Mouse (Mus musculus): ENCODE measurements at regions not wholly inside any gene's neighbourhood (a gene's known extent, or its start where the extent isn't known, plus 50 kb on each side); places are given as distances from the start of the nearest gene placed in this dataset.

DNA sequence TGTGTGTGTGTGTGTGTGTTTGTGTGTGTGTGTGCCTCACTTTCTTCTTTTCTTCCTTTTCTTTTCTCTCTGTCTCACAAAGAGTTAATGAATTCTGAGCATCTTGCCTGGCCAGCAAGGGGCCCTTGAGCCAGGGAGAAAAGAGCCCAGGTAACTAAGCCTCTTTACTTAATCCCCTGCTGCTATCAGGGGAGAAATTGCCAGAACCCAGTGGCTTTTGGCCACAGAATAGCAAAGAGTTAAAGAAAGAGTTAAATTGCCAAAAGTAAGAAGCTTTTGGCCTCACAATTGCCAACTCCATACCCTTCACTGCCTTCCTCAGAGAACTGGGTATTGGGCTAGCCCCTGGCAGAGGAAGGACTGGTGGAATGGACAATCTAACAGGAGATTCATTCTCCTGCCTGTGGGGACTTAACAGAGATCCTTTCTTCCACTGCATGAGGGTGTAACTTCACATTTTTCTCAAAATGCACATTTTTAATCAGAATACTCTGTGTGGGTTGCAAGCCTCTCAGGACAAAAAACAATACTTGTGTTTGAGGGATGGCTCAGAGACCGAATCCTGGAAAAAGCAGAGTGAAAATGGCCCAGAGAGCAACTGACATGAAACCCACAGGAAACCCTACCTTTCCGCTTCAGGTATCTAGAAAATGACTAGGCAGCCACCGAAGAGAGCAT, 431.0 kb upstream of the Gm10131 start:
- no peak for DNase-seq

- DNase-seq = no peak
Measured at GRCm38 (mm10) chr8:34539232-34539631, 427.7 kb upstream of the Gm10131 start.

- DNase-seq = no peak
Measured at GRCm38 (mm10) chr8:34535434-34535833, 423.9 kb upstream of the Gm10131 start.

DNA sequence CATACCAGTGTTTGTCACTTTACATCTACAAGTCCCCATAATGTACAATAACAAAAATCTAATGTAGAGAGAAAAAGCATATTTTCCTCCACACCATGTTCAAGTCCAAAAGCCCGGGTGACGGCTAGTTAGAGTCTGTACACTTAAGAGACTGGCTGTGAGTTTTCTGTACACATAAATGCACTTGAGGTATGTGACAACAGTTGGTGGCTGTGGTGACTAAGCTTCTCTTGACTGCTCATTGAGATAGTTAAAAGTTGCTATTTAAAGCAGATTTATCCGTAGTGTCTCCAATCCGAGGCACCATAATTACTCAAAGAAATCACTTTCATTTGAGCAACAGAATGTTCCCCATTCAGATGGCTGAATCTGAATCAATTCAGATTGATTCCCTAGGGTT, 421.9 kb upstream of the Gm10131 start:
- no peak for DNase-seq

DNA sequence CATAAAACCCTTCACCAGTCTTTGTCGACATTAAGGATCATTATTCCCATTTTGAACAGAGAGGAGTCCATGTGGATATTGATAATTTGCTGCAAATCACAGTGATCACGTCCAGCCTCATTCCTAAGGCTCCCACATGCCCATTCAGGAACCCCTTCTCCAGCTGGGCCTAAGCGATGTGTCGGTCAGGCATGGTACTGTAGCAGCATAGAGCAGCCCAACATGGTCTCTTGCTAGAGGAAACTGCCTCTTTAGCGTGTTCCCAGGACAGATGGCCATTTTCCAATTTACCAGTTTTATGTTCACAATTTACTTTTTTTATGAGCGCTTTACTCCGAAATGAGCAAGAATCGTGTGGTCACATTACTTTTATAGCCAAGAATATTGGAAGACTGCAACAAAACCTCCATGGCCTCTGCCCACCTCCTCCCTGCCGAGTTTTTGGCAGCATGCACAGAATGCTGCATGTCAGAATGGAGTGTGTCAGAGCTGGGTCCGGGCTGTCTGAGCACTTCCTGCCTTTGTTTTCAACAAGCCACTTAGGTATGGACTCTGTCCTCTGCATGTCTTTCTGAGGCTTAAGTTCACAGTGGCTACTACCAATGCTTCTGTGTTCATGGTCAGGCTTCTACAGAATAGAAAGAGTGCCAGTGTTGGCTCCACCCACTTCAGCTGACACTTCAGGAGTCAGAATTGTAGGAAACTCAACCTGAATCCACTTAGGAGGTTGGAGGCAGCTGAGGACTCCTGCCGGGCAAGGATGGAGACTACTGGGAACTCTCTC, 419.6 kb upstream of the Gm10131 start:
- no peak for DNase-seq

- DNase-seq = no peak
Measured at GRCm38 (mm10) chr8:34530046-34530445, 418.5 kb upstream of the Gm10131 start.

DNA sequence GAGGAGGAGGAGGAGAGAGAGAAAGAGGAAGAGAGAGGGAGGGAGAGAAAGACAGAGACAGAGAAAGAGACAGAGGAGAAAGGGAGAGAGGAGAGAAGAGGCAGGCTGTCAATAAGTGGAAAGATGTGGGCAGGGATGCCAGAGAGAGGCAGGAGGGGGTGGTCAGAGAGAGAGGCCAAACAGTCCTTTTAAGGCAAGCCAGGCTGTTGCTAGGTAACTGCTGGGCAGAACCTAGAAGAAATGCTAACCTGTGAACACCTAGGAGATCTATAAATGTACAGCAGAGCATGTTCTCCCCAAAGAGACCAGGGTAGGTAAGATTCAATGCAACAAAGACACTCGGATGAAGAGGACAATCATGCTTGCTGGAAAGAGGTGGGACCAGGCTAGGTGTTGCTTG, 417.9 kb upstream of the Gm10131 start:
- DNase-seq = no peak

GRCm38 (mm10) chr8:34528213-34528612, 416.7 kb upstream of the Gm10131 start:
- no peak for DNase-seq

- DNase-seq = no peak
Measured at GRCm38 (mm10) chr8:34525231-34525630, 413.7 kb upstream of the Gm10131 start.

GRCm38 (mm10) chr8:34523849-34524248, 412.3 kb upstream of the Gm10131 start:
- DNase-seq = no peak

DNA sequence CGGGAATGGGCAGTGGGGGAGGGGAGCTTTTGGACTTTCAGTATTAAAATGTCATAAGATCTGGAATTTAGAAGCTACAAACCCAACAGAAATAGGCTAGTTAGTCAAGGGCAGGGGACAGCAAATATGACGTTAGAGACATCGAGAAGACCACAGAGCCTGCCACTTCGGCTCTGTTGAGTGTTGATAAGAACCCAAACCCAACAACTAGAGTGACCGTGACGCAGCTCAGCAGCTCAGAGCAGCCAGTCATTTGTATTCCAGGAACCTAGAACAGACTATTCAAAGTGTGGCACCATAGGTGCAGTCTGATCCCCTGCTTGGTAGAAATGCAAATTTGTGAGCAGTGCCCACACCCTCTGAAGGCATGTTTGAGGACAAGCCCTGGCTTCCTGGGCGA, 409.8 kb upstream of the Gm10131 start:
- DNase-seq = no peak

DNA sequence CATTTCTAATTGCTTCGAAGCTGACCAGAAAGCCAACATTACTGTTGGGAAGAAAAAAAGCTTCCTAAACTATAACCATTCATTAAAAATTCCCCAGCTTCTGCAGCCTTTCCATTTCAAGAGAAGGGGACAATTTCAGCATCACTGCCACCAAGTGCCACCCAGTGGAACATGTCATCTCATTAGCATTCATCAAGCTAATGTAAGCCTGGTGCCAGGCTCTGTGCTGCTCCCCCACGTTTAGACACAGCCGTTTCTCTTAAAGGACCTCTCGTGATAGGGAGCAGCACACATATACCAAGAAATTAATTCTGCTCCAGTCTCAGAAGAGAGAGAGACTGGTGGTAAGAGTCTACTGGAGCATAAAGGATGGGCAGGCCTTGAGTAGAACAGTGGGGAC, 409.1 kb upstream of the Gm10131 start:
- DNase-seq = no peak

DNA sequence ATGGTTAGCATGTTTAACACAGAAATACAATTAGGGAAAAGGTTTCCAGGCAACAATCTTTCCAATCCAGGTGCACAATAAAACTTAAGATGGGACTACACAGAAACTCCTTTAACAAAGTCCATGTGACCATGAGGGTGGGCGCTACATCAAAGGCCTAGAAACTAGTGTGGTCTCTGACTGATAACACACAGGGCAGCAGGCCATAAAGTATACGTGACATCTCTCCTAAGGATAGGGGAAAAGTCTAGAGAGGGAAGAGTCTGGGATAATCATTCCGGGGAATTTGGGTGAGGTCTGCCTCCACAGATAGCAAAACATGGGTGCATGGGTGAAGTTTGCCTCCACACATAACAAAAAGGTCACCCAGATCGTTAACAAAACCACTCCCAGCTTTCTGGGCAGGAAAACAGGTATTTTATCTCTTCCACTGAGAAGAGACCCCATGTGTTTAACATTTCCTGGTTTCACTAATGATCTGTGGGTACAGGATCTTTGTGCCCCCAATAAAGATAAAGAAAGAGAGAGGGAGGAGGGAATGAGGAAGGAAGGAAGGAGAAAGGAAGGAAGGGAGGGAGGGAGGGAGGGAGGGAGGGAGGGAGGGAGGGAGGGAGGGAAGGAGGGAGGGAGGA, 402.0 kb upstream of the Gm10131 start:
- DNase-seq = no peak

- DNase-seq = peak; percentile 28
Measured at GRCm38 (mm10) chr8:34505829-34506555, 394.5 kb upstream of the Gm10131 start.

DNA sequence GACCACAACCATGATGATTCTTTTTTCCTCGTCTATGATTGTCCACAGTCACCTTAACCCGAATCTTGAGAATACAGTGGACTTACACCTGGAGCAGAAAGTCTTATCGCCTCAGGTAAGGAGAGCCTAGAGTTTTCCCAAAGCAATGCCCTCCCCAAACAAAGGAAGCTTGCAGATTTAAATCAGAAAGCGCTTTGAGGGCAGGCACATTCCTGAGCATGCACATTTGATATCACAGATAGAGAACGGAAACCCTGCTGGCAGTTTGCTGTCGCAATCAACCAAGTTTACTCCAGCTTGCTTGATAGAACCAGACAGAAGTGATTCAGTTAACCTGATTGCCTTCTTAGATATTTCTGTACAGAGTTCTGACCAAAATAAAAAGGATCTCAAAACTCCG, 393.6 kb upstream of the Gm10131 start:
- no peak for DNase-seq

DNA sequence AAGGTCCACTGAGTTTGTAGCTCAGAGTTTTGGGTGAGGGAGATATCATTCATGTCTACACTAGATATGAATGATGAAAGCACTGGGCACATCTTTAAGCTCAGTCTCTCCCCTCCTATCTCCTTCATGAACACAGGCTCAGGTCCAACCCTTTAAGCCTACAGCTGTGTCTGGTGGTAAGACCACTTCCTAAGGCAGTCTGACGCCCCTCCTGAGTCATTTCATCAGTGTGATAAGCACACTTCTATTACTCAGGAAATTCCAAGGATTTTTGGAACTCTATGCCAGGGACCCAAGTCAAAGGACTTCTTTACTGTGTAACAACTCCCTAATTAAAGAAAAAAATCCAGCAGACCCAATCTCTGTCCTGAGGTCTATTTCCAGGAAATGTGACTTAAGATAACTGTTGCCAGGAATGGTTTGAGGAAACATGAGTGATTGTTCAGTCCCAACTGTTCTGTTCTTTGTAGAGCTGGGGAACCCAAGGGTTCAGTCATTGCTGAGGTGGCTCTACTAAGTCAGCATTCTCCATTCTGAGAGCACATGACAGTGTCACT, 391.1 kb upstream of the Gm10131 start:
- DNase-seq = no peak

GRCm38 (mm10) chr8:34499196-34499595, 387.7 kb upstream of the Gm10131 start:
- DNase-seq = no peak

- DNase-seq = no peak
Measured at GRCm38 (mm10) chr8:34496751-34497150, 385.2 kb upstream of the Gm10131 start.

- DNase-seq = no peak
Measured at GRCm38 (mm10) chr8:34495974-34496373, 384.4 kb upstream of the Gm10131 start.

DNA sequence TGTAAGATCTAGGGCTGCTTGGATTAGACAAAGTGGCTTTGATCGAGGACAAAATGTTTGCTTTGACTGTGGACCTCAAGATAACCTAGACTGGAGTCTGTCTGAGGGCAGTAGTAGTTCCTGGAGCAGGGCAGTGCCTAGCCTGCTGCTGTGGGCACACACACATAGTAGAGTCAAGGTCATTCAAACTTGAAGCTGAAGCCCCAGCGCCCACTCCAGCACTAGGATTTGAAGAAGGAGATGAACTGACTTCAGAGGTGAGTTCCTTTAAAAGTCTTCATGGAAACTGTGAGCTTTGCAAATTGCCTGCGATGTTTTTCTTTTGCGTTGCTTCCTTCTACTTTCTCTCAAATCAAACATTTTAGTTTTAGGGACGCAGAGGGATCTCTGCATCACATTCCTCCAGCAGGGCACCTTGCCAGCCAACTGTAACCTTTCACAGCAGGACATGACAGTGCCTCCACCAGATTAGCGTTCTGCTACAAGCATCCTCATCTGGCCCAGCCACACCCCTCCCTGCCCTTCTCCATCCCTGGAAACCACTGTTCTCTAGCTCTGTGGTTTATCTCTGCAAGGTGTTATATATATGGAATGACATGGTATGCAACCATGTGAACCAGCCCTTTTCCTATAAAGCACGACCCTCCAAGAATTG, 377.3 kb upstream of the Gm10131 start:
- DNase-seq = no peak

DNA sequence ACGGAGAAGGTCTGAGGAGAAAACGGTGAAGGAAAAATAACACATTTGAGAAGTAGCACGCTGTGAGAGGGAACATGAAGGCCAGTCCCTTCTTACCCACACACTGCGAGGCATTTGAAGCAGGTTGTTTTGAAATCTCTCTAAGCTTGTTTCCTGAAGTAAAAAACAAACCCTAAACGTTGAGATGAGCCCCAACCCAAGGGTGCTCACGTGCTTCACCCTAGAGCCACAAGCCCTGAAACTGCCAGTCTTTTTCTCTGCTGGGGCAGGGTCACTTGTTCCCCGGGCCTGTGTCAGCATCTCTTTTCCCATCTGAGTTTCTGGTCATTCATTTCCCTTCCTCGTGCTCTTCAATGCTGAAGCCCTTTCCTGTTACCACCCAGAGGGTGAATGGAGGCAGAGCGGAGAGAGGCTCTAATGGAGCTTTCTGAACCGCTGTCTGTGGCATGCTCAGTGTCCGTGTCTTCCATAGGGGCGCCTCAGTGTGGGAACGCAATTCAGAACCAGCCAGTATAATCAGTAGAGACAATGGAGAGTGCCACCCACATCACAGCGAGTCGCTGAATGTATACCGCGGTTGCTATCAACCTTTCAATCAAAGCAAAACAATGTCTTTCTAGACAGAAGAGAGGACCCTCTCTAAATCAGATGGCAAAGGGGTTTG, 375.0 kb upstream of the Gm10131 start:
- DNase-seq = peak; percentile 17

- no peak for DNase-seq
Measured at GRCm38 (mm10) chr8:34485905-34486304, 374.4 kb upstream of the Gm10131 start.
